Mouse (Mus musculus) adrenal gland, postnatal 10 days (tissue): ENCODE measurements around the gene Adgrg1. TPM values are rescaled to one million over a fixed set of nuclear protein-coding genes. Genes with fewer than 3 reads are reported as not detected.

ENCODE experiments used
- DNase-seq: peaks from one replicate; pipeline ENCODE4 v3.0.0; 2021; ENCODE audit warnings: mixed read lengths
- long read RNA-seq, 2 experiments: library from polyadenylated mRNA; stranded (forward); transcript quantifications; one replicate each; pipeline ENCODE4 v2.0.0; 2021
- total RNA-seq, 2 experiments: library from RNA; stranded (reverse); gene quantifications; 2 replicates each; pipeline ENCODE4 v1.2.3; 2021

Gene Adgrg1
- total RNA-seq = 10 to 100 TPM; 35.9 to 48.9 TPM
- long read RNA-seq, experiment 1, partial matches to known transcripts = 20 of 29 reads
- long read RNA-seq, experiment 1, other reads (novel, unspliced or antisense) = 5 of 29 reads
- long read RNA-seq, experiment 2, transcript Adgrg1-201 (14 exons, 3,574 nt) = major isoform, 13 of 37 reads
- long read RNA-seq, experiment 2, transcript Adgrg1-202 (14 exons, 3,616 nt) = minor isoform, 7 of 37 reads
- long read RNA-seq, experiment 2, partial matches to known transcripts = 4 of 37 reads
- long read RNA-seq, experiment 2, other reads (novel, unspliced or antisense) = 13 of 37 reads

DNA sequence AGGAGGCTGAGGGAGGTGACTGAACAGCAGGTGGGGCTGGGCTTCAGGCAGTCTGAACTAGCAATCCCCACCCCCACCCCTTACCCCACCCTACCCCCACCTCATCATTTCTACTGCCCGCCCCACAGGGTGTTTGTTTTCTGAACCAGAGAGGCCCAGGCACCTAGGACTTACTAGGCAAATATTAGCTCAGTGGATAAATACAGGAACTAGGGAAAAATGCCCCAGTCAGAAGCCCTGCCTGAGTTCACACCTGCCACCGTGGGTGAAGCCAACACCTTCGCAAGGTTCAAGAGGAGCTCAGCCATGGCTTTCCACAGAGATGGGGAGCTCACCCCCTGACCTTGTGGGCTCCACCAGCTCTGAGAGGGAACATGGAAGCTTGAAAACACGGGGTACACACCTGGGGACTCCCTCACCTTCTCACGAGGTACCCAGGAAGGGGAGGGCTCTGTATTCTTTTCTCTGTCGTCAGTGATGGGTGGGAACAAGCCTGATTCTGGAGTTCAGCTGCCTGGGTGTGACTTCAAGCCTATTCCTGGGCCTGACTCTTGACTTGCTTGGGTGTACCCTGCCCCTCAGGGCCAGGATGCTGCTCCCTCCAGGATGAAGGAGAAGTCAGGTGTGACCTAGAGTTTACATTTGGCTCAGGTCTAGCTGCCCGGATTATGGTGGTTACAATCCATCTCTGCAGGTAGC is at the start of gene Adgrg1:
Gene Adgrg1, plus strand, starts transcription at position 285 of the 699 bp plus-strand sequence.
- DNase-seq = no peak

DNA sequence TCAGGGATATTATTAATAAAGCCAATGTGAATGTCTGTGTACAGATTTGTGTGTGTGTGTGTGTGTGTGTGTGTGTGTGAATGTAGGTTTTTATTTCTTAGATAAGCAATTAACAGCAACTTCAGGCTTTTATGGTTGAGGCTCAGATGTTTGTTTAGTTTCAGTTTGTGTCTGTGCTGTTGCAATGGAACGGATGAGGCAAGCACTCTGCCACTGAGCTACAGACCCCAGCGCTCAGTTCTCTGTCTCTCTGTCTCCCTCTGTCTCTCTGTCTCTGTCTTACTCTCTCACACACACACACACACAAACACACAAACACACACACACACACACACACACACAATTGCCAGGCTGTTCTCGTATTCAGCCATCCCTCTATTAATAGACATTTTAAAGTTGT is 46.3 kb upstream of the Adgrg1 start:
- no peak for DNase-seq

DNA sequence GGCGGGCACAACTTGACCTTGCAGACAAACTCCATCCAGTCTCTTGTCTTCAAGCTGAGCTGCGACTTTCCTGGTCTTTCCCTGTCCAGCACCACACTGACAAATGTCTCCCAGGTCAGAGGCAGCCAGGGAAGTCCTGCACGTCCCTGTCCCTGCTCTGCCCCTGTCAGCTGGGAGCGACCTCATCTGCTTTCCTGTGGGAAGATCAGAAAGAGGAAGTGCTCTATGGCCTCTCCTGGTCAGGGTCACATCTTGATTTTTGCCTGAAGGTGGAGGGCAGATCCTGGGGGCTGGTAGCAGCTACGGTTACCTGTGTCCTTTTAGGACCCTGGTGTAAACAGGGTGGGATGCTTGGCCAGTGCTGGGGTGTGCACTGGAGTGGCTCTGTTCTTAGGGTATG is 40.6 kb upstream of the Adgrg1 start:
- no peak for DNase-seq

DNA sequence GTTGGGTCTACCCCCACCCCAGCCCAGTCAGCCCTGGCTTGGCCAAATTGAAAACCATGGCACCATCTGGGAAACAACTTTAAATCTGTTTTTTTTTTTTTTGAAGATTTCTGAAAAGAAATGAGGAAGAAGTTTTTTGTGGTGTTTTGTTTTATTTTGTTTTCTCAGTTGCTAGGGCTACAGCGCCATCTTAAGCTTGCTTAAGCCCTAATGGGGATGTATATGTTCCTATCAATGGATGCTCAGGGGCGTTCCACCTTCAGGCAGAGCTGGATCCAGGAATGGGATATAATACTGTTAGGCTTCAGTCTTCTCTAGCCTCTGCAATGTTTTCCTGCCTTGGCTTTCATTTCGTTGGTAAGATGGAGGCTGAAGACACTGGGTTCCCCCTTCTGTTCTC is 39.4 kb upstream of the Adgrg1 start:
- no peak for DNase-seq

DNA sequence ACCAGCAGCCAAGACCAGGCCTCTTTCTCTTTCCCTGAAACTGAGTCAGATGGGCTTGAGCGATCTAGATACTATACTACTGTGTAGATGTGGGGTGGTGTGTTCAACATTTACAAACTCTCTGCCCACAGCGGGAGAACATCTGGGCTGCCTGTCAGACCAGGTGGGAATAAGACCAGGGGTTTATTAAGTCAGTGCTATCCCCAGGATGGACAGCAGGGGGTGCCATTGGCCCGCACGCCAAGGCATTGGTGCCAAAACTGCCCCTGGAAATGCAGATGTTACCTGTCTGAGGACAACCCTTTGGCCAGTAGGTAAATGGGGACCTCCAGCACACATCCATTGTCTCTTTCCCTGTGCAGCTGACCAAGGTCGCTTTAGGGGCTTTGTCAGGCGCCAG is 32.0 kb upstream of the Adgrg1 start:
- DNase-seq = peak; percentile 80

DNA sequence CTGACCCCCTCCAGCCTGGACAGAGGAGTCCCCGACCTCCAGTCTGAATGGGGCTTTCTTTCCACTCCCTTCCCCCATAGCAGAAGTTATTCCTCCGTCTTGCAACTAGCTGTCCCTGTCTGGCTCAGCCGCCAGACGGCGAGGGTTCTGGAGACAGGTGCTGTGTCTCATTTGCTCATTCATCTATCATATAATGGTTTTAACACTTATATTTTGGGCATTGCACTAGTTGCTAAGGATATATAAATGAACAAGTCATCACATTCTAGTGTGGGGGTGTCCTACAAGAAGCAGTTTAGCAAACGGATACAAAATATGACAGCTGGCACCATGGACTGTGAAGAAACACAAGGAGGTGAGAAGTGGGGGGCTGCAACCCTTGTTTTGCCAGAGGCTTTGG is 29.4 kb upstream of the Adgrg1 start:
- DNase-seq = no peak

DNA sequence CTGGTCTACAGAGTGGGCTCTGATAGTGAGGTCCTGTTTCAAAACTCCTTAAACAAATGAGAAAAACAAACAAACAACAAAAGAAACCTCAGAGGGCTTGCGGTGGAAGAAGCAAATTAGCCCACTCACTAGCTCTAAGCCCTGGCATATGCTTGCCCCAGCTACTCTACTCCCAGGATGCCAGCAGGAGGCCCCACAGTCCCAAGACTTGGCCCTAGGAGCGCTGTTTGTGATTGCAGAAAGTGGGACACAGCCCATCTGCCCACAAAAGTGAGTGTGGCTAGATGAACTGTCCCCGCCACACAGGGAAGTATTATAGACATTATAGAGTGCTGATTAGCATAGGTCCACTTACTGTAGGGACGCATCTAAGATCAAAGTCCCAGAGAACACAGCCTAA is 26.1 kb upstream of the Adgrg1 start:
- no peak for DNase-seq

DNA sequence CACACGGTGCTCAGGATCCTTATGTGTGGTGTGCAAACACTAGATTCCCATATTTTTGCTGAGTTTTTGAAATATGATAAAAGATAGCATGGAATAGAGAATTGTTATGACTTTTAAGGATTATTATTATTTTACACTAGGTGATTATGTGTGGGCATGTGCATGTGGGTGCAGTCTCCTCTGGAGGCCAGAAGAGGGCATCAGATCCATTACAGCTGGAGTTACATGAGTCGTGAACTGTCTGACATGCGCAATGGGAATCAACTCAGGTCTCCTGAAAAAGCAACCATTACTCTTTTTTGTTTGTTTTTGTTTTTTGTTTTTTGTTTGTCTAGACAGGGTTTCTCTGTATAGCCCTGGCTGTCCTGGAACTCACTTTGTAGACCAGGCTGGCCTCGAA is 25.5 kb upstream of the Adgrg1 start:
- no peak for DNase-seq

DNA sequence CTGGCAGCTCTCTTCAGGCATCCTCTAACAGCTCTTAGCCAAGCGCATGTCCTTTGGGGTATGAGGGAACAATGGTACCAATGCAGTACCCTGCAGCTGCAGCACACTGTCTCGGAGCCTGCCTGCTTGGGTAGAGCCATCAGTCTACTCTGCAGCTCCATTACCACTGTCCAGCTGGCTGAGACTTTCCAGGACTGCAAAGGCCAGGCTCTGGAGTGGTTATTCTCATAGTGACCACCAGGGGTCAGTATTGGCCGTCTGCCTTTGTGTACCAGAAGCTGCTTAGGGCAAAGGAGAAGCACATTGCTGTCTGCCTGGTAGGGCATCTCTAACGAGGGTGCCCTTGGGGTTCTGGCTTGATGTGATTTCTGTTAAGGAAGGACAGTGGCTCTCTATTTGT is 24.5 kb upstream of the Adgrg1 start:
- DNase-seq = peak; percentile 84

DNA sequence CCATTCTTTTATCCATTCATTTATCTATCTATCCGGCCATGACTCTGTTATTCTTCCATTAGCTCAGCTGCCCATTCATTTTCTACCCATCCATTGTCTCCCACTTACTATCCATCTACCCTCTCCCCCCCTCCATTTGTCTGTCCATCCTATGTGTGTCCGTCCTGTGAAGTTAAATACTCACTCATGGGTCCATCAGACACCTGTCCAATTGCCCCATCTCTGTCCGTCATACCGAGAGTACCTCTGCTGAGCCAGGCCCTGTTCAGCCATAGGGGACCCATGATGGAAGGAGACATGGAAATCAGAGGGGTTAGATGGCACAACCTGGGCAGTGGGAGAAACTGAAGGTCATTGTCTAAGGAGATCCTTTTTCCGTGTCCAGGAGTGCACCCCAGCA is 24.1 kb upstream of the Adgrg1 start:
- no peak for DNase-seq

DNA sequence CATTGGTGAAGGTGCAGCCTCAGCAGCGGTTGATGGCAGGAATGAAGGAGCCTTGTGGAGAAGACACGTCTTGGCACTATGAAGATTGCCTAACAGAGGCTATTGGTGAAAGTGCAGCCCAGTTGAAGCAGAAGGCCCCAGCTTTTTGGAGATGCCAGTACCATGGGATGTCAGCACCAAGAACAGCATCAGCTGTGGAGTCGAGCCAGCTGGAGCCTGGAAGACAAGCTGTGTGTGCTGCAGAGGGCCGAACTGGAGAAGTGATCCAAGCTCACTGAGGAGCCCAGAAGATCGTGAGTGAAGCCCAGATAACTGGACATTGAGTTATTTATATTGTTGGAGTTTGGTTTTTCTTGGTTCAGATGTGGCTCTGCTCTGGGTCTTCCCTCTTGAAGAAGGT is 22.5 kb upstream of the Adgrg1 start:
- DNase-seq = no peak

DNA sequence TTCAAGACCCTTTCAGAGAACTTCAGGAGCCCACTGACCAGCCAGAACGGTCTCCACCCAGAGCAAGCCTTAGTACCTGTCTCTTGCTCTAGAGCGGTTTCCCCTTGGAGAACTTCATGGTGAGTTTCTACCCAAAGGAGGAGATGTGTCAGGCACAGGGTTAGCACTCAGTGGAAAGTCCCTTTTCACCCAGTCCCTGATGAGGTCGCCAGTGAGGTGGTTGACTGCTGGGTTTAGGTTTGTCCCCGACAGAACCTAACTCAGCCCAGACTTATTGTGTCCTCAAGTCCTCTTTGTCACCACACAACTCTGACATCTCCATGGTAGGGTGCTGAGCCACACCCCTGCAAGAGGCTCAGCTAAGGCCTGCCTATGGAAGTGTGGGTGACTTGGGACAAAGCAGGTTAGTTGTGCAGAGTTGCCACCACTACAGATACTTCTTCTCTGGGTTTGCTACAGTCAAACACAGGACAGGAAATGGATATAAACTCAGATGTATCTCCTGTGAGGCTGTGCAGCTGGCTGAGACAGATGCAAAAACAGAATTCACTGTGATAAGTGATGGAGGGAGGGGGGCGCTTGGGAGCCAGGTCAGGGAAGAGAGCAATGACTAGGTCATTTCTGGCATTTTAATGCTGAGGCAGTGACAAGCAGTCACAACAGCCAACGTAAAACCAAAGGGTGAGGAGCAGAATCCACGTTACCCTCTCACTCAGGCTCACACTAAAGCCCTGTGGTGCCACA is 20.8 kb upstream of the Adgrg1 start:
- DNase-seq = no peak

DNA sequence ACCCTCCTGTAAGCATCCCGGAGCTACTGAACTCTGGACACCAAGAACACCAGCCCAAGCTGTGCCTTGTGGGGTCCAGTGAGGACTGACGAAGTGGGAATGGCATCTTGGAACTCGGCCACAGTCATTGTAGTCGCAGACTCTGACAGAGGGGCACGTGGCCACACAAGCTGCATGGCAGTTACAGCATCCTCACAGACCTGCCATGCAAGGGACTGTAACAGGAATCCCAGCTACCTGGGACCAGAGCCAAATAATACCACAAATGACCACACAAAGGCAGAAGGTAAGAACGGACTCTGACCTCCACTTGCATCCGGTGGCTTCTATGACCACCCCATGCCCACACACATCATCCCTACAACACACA is 20.2 kb upstream of the Adgrg1 start:
- DNase-seq = no peak

DNA sequence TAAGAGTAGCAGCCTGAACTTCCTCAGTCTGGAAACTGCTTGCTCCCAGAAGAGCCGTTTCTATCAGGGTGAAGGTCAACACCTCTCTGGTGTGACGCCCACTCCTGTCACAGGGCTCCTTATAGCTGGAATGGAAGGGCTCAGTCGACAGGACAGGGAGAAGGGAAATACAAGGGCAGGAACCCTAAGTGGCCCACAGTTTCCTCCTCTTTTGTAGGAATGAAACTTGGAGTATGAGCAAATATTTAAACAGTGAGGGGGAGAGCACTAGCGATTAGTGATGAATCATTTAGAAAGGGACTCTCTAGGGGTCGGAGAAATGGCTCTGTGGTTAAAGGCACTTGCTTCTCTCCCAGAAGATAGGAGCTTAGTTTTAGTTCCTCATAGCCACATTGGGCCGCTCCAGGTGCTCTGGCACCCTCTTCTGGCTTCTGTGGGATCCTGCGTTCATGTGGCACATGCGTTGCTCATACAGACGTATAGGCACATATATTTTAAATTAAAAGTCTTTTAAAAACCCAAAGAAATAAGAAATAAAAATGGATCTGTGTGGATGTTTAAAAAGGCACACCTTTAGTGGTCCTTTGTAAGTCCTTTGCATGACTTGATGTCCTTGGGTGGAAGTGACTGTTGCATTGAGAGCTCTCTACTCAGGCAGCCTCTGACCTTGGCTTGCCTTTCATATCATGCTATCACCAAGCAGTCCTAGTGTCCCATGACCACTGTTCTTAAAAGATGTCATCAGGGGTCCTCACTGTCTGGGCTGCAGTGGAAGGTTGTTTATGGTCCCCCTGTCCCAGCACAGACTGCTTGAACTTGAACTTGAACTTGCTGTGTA is 19.4 kb upstream of the Adgrg1 start:
- DNase-seq = peak; percentile 42

DNA sequence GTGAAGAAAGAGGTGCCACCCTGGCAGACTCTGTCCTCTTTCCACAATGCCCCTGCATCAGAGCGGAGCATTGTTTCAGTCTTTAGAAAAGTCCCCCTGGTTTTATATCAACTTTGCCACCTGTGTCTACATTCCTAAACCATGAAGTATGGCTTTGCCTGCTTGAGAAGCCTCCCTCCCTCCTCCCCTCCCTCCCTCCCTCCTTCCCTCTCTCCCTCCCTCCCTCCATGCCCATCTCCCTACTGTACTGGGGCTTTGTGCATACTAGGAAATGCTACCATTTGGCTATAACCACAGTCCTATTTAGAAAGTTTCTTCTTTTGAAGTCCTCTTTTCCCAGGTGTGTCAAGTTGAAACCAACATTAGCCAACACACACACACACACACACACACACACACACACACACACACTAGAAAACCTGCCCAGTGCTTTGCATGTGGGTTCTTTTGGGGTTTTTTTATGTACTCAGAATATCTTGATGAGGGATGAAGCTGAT is 18.4 kb upstream of the Adgrg1 start:
- DNase-seq = no peak

DNA sequence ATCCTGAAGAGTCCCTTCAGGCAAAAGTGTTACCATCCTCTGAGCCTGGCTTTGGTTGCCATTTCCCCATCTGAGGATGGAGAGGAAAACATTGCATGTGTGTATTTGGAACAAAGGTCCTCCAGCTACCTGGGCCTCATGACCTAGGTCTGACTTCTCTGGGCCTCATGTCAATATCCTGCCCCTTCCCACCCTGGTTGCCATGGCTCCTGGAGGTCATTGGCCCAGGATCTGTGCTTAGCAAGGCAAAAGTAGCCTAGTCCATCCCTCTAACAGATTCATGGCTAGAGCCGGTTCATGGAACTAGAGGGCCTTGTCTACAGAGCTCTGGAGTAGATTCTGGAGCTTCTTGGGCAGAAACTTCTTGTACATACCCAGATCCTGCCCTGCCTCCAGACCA is 12.3 kb upstream of the Adgrg1 start:
- no peak for DNase-seq

DNA sequence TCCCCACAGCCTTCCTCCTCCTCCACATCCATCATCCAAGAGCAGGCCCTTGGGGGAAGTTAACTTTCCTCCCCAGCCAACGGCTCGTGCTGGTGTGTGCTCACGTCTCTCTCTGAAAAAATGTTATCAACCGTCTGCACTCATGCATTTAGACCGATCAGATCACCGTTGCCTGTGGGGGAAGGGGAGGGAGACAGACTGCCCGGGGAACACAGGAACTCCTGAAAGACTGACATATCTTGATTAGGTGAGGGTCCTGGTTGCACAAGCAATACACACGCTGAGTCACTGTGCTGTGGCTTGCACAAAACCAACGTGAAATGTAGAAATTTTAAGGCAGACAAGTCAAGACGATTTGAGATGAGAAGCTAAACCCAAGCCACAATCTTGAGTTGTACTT is 9.7 kb upstream of the Adgrg1 start:
- DNase-seq = no peak

DNA sequence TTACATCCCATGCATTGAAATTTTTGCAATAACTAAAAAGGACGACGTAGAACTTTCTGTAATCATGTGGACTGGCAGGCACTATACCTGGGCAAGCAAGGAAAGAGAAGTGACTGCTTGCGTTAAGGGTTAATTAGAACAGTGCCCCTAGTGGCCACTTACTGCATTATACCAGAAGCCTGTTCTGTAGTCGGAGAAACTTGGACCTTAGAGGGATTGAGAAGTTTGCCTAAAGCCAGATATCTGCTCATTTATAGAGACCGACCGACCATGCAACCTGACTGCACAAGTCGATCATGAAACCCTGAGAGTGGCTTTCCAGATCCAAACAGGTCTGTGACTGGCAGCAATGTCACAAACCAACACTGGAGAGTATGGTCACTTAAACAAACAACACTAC is 8.0 kb upstream of the Adgrg1 start:
- peak; percentile 46 for DNase-seq

DNA sequence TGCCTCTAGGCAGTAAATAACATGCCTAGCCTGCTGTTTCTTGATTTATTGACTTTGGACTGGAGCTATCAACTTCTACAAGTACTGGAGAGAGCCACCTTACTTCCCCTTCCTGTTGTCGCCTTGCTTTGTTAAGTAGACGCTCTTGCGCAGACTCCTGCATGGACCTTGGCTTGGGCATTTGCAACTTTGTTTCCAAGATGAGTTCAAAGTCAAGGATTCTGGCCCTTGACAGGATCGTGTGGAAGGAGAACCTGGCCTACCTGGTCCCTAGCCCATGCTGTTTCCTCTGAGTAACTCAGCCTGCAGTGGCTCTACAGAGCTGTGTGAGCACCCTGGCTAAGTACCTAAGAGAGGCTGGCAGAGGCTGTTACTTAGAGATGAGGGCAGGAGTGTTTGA is 7.5 kb upstream of the Adgrg1 start:
- no peak for DNase-seq

DNA sequence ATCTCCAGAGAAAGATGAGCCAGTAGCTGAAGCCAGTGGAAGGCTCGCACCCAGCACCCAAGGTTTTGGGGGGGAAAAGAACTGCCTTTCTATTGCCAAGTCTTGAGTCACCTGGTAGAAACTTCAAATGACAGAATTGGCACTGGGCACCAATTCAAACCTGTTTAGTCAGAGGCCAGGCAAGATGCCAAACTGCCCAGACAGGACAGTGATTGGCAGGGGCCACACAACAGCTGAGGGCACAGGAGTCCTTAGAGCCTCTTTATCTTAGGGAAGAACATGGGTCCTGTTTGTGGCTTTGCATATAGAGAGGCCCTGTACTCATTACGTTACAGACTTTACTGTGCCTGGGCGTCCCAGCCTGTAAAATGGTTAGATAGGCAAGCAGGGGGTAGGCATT is 7.0 kb upstream of the Adgrg1 start:
- DNase-seq = peak; percentile 83

DNA sequence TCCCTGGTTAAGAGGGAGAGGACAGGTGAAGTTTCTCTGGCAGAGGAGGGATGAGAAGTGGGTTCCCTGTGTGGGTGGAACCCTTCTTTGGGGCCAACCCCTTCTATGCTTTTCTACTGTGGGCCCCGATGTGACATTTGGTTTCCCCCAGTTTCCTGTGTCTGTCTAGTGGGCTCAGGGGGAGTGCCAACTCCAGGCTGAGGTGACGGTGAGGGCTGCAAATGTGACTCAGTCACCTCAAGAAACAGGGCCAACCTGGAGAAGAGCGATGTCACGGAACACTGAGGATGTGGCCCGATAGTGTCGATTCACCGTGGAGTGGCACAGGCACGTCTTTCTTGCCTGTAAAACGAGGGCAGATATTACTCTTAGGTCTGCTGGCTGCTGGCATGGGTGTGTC is 1.3 kb upstream of the Adgrg1 start:
- DNase-seq = no peak

DNA sequence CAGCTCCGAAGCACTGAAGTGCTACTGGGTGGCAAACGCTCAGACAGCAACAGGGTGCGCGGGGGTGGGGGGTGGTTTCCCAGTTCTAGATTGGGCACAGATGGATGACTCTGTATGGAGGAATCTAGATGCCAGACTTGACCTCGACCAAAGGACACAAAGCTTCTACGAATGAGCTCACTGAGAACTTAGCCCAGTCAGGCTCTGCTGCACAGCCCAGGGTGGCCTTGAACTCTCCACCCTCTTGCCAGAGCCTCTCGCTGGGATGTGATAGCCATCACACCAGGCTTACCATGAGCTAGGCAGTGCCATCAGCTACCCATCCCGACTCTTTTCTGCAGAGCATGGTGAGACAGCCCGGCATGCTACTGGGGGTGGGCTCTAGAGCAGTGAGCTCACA is 765 bp upstream of the Adgrg1 start:
- DNase-seq = no peak
